Mouse (Mus musculus) 416B (cell line): ENCODE data around the gene Rab11fip2.

Source experiments
- DNase-seq: peaks from one replicate; pipeline ENCODE4 v3.0.0; 2011; ENCODE audit warnings: low read depth

Gene Rab11fip2

GRCm38 (mm10) chr19:59853061-59853460, 90.4 kb downstream of the Rab11fip2 start:
- no peak for DNase-seq
